Mouse (Mus musculus): ENCODE results near the gene Zcchc7. TPM values are rescaled to one million over a fixed set of nuclear protein-coding genes. Genes with fewer than 3 reads are reported as not detected.
"Not testable (repeated sequence)": the region's sequence is repeated elsewhere in the genome, so short reads cannot be mapped to it uniquely, and the experiment has no call there.

Zcchc7 gene
- polyA plus RNA-seq, 1 experiment from 2014 or later = 53.6 TPM

- Histone ChIP-seq H3K27me3 (ENCODE audit: control insufficient read depth, insufficient read depth, low read length) (no peaks in the 10 kb centered on the region), H3K36me3 (ENCODE audit: control insufficient read depth, insufficient read depth, low read length) (no peaks in the 10 kb centered on the region), H3K9ac (replicated peaks; ENCODE audit: low read depth, low read length) (no peak overlapping the region), H3K9me3 (ENCODE audit: control insufficient read depth, low read length) (no peaks in the 10 kb centered on the region), H3K4me3 (ENCODE audit: low read depth, low read length) (no peak overlapping the region), H3K4me2 (ENCODE audit: low read depth, low read length) (no peak overlapping the region), H3K4me1 (ENCODE audit: control insufficient read depth, insufficient read depth, low read length) (no peaks in the 10 kb centered on the region), H3K27ac (ENCODE audit: low read depth, low read length) (no peak overlapping the region)
- no peak for ATAC-seq (ENCODE audit: low read depth)
- WGBS = 75% methylated on average over 14 of the region's 14 CpGs
These were observed 184.0 kb downstream of the Zcchc7 start for GRCm38 (mm10) chr4:44939576-44940249.

- ATAC-seq (ENCODE audit: low read depth) = no peak
These were observed 184.6 kb downstream of the Zcchc7 start for GRCm38 (mm10) chr4:44940286-44940685.

GRCm38 (mm10) chr4:44942237-44942636 lies 186.6 kb downstream of the Zcchc7 start:
- no peak overlapping the region for H3K27ac ChIP-seq (ENCODE audit: low read depth, low read length)
- no peak overlapping the region for H3K9ac ChIP-seq (replicated peaks; ENCODE audit: low read depth, low read length)
- WGBS = 92% methylated on average over 1 of the region's 1 CpGs
- H3K27me3 ChIP-seq (ENCODE audit: control insufficient read depth, insufficient read depth, low read length) = no peaks in the 10 kb centered on the region
- no peaks in the 10 kb centered on the region for H3K4me1 ChIP-seq (ENCODE audit: control insufficient read depth, insufficient read depth, low read length)
- H3K4me3 ChIP-seq (ENCODE audit: low read depth, low read length) = no peak overlapping the region
- no peaks in the 10 kb centered on the region for H3K9me3 ChIP-seq (ENCODE audit: control insufficient read depth, low read length)
- no peak for ATAC-seq (ENCODE audit: low read depth)
- H3K4me2 ChIP-seq (ENCODE audit: low read depth, low read length) = no peak overlapping the region
- H3K36me3 ChIP-seq (ENCODE audit: control insufficient read depth, insufficient read depth, low read length) = no peaks in the 10 kb centered on the region

More at GRCm38 (mm10) chr4:44940286-44940685, 184.6 kb downstream of the Zcchc7 start:
- no peak overlapping the region for H3K4me3 ChIP-seq (ENCODE audit: low read depth, low read length)
- H3K4me2 ChIP-seq (ENCODE audit: low read depth, low read length) = no peak overlapping the region
- H3K4me1 ChIP-seq (ENCODE audit: control insufficient read depth, insufficient read depth, low read length) = no peaks in the 10 kb centered on the region
- H3K9me3 ChIP-seq (ENCODE audit: control insufficient read depth, low read length) = no peaks in the 10 kb centered on the region
- no peaks in the 10 kb centered on the region for H3K27me3 ChIP-seq (ENCODE audit: control insufficient read depth, insufficient read depth, low read length)
- no peak overlapping the region for H3K27ac ChIP-seq (ENCODE audit: low read depth, low read length)
- no peaks in the 10 kb centered on the region for H3K36me3 ChIP-seq (ENCODE audit: control insufficient read depth, insufficient read depth, low read length)
- no peak overlapping the region for H3K9ac ChIP-seq (replicated peaks; ENCODE audit: low read depth, low read length)
- 80% methylated on average over 9 of the region's 9 CpGs for WGBS

DNA sequence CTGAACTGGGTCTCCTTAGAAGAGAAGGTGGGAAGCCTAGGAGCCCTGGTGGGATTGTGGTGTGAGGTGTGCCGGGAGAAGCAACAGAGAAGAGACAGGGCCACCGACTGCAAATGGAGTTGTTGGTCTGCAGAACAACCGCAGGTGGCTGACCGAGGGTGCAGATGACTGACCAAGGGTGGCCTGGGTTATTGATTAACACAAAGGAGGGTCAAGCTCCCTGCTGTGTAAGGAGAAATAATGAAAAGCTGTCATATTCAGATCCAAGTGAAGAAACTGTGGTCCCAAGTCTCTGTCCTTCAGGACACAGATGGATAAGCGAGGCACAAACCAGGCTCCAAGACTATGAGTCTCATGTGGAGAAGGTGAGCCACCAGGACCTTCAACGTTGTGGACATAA lies 187.8 kb downstream of the Zcchc7 start:
- no peaks in the 10 kb centered on the region for H3K27me3 ChIP-seq (ENCODE audit: control insufficient read depth, insufficient read depth, low read length)
- H3K4me3 ChIP-seq (ENCODE audit: low read depth, low read length) = no peak overlapping the region
- ATAC-seq (ENCODE audit: low read depth) = no peak
- H3K27ac ChIP-seq (ENCODE audit: low read depth, low read length) = no peak overlapping the region
- no peaks in the 10 kb centered on the region for H3K9me3 ChIP-seq (ENCODE audit: control insufficient read depth, low read length)
- 87% methylated on average over 6 of the region's 6 CpGs for WGBS
- H3K4me2 ChIP-seq (ENCODE audit: low read depth, low read length) = no peak overlapping the region
- H3K4me1 ChIP-seq (ENCODE audit: control insufficient read depth, insufficient read depth, low read length) = no peaks in the 10 kb centered on the region
- H3K9ac ChIP-seq (replicated peaks; ENCODE audit: low read depth, low read length) = no peak overlapping the region
- no peaks in the 10 kb centered on the region for H3K36me3 ChIP-seq (ENCODE audit: control insufficient read depth, insufficient read depth, low read length)

- ATAC-seq (ENCODE audit: low read depth) = no peak
- H3K36me3 ChIP-seq (ENCODE audit: control insufficient read depth, insufficient read depth, low read length) = no peaks in the 10 kb centered on the region
- 85% methylated on average over 10 of the region's 10 CpGs for WGBS
These were observed 188.9 kb downstream of the Zcchc7 start for GRCm38 (mm10) chr4:44944426-44945075.

GRCm38 (mm10) chr4:44946126-44946525 lies 190.4 kb downstream of the Zcchc7 start:
- not testable (repeated sequence) for H3K4me3 ChIP-seq (ENCODE audit: low read depth, low read length); H3K4me2 ChIP-seq (ENCODE audit: low read depth, low read length); H3K9me3 ChIP-seq (ENCODE audit: control insufficient read depth, low read length); H3K4me1 ChIP-seq (ENCODE audit: control insufficient read depth, insufficient read depth, low read length); ATAC-seq (ENCODE audit: low read depth); H3K36me3 ChIP-seq (ENCODE audit: control insufficient read depth, insufficient read depth, low read length); H3K27ac ChIP-seq (ENCODE audit: low read depth, low read length); H3K9ac ChIP-seq (replicated peaks; ENCODE audit: low read depth, low read length); H3K27me3 ChIP-seq (ENCODE audit: control insufficient read depth, insufficient read depth, low read length)
- WGBS = 92% methylated on average over 2 of the region's 2 CpGs

More at GRCm38 (mm10) chr4:44944426-44945075, 188.9 kb downstream of the Zcchc7 start:
- no peaks in the 10 kb centered on the region for H3K4me1 ChIP-seq (ENCODE audit: control insufficient read depth, insufficient read depth, low read length)
- H3K27ac ChIP-seq (ENCODE audit: low read depth, low read length) = no peak overlapping the region
- no peaks in the 10 kb centered on the region for H3K27me3 ChIP-seq (ENCODE audit: control insufficient read depth, insufficient read depth, low read length)
- no peaks in the 10 kb centered on the region for H3K9me3 ChIP-seq (ENCODE audit: control insufficient read depth, low read length)
- no peak overlapping the region for H3K9ac ChIP-seq (replicated peaks; ENCODE audit: low read depth, low read length)
- no peak overlapping the region for H3K4me3 ChIP-seq (ENCODE audit: low read depth, low read length)
- no peak overlapping the region for H3K4me2 ChIP-seq (ENCODE audit: low read depth, low read length)

- 88% methylated on average over 5 of the region's 5 CpGs for WGBS
- no peak for ATAC-seq (ENCODE audit: low read depth)
- H3K27ac ChIP-seq (ENCODE audit: low read depth, low read length) = no peak overlapping the region
- H3K4me2 ChIP-seq (ENCODE audit: low read depth, low read length) = no peak overlapping the region
- H3K9me3 ChIP-seq (ENCODE audit: control insufficient read depth, low read length) = no peaks in the 10 kb centered on the region
- no peaks in the 10 kb centered on the region for H3K36me3 ChIP-seq (ENCODE audit: control insufficient read depth, insufficient read depth, low read length)
- no peaks in the 10 kb centered on the region for H3K27me3 ChIP-seq (ENCODE audit: control insufficient read depth, insufficient read depth, low read length)
- no peak overlapping the region for H3K9ac ChIP-seq (replicated peaks; ENCODE audit: low read depth, low read length)
- H3K4me3 ChIP-seq (ENCODE audit: low read depth, low read length) = no peak overlapping the region
- no peaks in the 10 kb centered on the region for H3K4me1 ChIP-seq (ENCODE audit: control insufficient read depth, insufficient read depth, low read length)
These were observed 191.8 kb downstream of the Zcchc7 start for GRCm38 (mm10) chr4:44947464-44947863.

DNA sequence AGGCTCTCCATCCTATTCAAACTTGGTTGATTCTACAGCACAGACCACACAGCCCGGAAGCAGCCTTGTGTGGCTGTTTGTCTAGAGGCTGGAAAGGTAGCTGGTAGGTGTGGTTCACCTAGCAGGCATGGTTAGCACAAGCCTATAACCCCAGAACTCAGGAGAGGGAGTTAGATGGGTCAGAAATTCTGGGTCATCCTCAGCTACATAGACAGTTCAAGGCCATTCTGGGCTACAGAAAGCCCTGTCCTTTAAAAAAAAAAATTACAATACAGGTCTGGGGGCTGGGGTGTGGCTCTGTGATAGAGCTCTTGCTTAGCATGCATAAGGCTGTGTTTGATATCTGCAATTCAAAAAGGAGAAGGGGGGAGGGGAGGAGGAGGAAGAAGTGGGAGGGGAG lies 192.6 kb downstream of the Zcchc7 start:
- H3K36me3 ChIP-seq (ENCODE audit: control insufficient read depth, insufficient read depth, low read length) = no peaks in the 10 kb centered on the region
- no peak overlapping the region for H3K4me3 ChIP-seq (ENCODE audit: low read depth, low read length)
- ATAC-seq (ENCODE audit: low read depth) = no peak
- 95% methylated on average over 1 of the region's 1 CpGs for WGBS
- H3K27me3 ChIP-seq (ENCODE audit: control insufficient read depth, insufficient read depth, low read length) = no peaks in the 10 kb centered on the region
- no peak overlapping the region for H3K9ac ChIP-seq (replicated peaks; ENCODE audit: low read depth, low read length)
- no peaks in the 10 kb centered on the region for H3K4me1 ChIP-seq (ENCODE audit: control insufficient read depth, insufficient read depth, low read length)
- H3K9me3 ChIP-seq (ENCODE audit: control insufficient read depth, low read length) = no peaks in the 10 kb centered on the region
- H3K27ac ChIP-seq (ENCODE audit: low read depth, low read length) = no peak overlapping the region
- no peak overlapping the region for H3K4me2 ChIP-seq (ENCODE audit: low read depth, low read length)

GRCm38 (mm10) chr4:44953041-44953440 lies 197.4 kb downstream of the Zcchc7 start:
- H3K4me1 ChIP-seq (ENCODE audit: control insufficient read depth, insufficient read depth, low read length) = no peaks in the 10 kb centered on the region
- H3K27ac ChIP-seq (ENCODE audit: low read depth, low read length) = no peak overlapping the region
- no peaks in the 10 kb centered on the region for H3K9me3 ChIP-seq (ENCODE audit: control insufficient read depth, low read length)
- H3K27me3 ChIP-seq (ENCODE audit: control insufficient read depth, insufficient read depth, low read length) = no peaks in the 10 kb centered on the region
- 80% methylated on average over 9 of the region's 9 CpGs for WGBS
- no peaks in the 10 kb centered on the region for H3K36me3 ChIP-seq (ENCODE audit: control insufficient read depth, insufficient read depth, low read length)
- H3K9ac ChIP-seq (replicated peaks; ENCODE audit: low read depth, low read length) = no peak overlapping the region
- H3K4me3 ChIP-seq (ENCODE audit: low read depth, low read length) = no peak overlapping the region
- ATAC-seq (ENCODE audit: low read depth) = no peak
- no peak overlapping the region for H3K4me2 ChIP-seq (ENCODE audit: low read depth, low read length)
